Mouse (Mus musculus): Measurements from ENCODE around the gene Troap. TPM values are rescaled to one million over a fixed set of nuclear protein-coding genes. Genes with fewer than 3 reads are reported as not detected.

Troap gene
- not detected for polyA plus RNA-seq (2014; fragmentation: Illumina TruSeq; extraction: RNeasy Lipid Tissue Mini Kit (QIAGEN cat#74804); ENCODE audit: low read depth, low replicate concordance)

GRCm38 (mm10) chr15:99074019-99074599, at the start of gene Troap:
Troap (plus strand) TSS chr15:99074575.

GRCm38 (mm10) chr15:99029619-99030584, 44.5 kb upstream of the Troap start, which contains the start of gene Tuba1c:
Tuba1c (plus strand) TSS chr15:99029891.

GRCm38 (mm10) chr15:99055040-99055439, 19.3 kb upstream of the Troap start, which contains the start of gene Prph:
Prph (plus strand) TSS chr15:99055174.

GRCm38 (mm10) chr15:99087253-99088075, 13.1 kb downstream of the Troap start, which contains the start of gene C1ql4:
C1ql4 (minus strand) TSS chr15:99087817.

GRCm38 (mm10) chr15:99092870-99093269, 18.5 kb downstream of the Troap start, which contains the start of gene Dnajc22:
Dnajc22 (plus strand) TSS chr15:99093170.

GRCm38 (mm10) chr15:99125711-99126080, 51.3 kb downstream of the Troap start, which contains the start of gene Spats2:
Spats2 (plus strand) TSS chr15:99125916.

Other genes with a start within 250 kb of the Troap start
- gene Prkag1, start 243.1 kb upstream of the Troap start, polyA plus RNA-seq (2014; fragmentation: Illumina TruSeq; extraction: RNeasy Lipid Tissue Mini Kit (QIAGEN cat#74804); ENCODE audit: low read depth, low replicate concordance), result 54.5 TPM
- gene Kmt2d, start 203.4 kb upstream of the Troap start, polyA plus RNA-seq (2014; fragmentation: Illumina TruSeq; extraction: RNeasy Lipid Tissue Mini Kit (QIAGEN cat#74804); ENCODE audit: low read depth, low replicate concordance), result 1.3 TPM
- gene Rhebl1, start 180.0 kb upstream of the Troap start, polyA plus RNA-seq (2014; fragmentation: Illumina TruSeq; extraction: RNeasy Lipid Tissue Mini Kit (QIAGEN cat#74804); ENCODE audit: low read depth, low replicate concordance), result 4.1 TPM
- 0.24 TPM for gene Dhh, start 176.0 kb upstream of the Troap start, polyA plus RNA-seq (2014; fragmentation: Illumina TruSeq; extraction: RNeasy Lipid Tissue Mini Kit (QIAGEN cat#74804); ENCODE audit: low read depth, low replicate concordance)
- 4.0 TPM for gene Lmbr1l, start 156.3 kb upstream of the Troap start, polyA plus RNA-seq (2014; fragmentation: Illumina TruSeq; extraction: RNeasy Lipid Tissue Mini Kit (QIAGEN cat#74804); ENCODE audit: low read depth, low replicate concordance)
- gene Tuba1b, start 140.0 kb upstream of the Troap start, polyA plus RNA-seq (2014; fragmentation: Illumina TruSeq; extraction: RNeasy Lipid Tissue Mini Kit (QIAGEN cat#74804); ENCODE audit: low read depth, low replicate concordance), result 20.2 TPM
- not detected for gene Gm49450, start 121.0 kb upstream of the Troap start, polyA plus RNA-seq (2014; fragmentation: Illumina TruSeq; extraction: RNeasy Lipid Tissue Mini Kit (QIAGEN cat#74804); ENCODE audit: low read depth, low replicate concordance)
- gene Tuba1a, start 120.9 kb upstream of the Troap start, polyA plus RNA-seq (2014; fragmentation: Illumina TruSeq; extraction: RNeasy Lipid Tissue Mini Kit (QIAGEN cat#74804); ENCODE audit: low read depth, low replicate concordance), result 20.8 TPM
- 7.2 TPM for gene Tuba1c, start 44.7 kb upstream of the Troap start, polyA plus RNA-seq (2014; fragmentation: Illumina TruSeq; extraction: RNeasy Lipid Tissue Mini Kit (QIAGEN cat#74804); ENCODE audit: low read depth, low replicate concordance)
- not detected for gene Prph, start 19.4 kb upstream of the Troap start, polyA plus RNA-seq (2014; fragmentation: Illumina TruSeq; extraction: RNeasy Lipid Tissue Mini Kit (QIAGEN cat#74804); ENCODE audit: low read depth, low replicate concordance)
- gene C1ql4, start 13.2 kb downstream of the Troap start, polyA plus RNA-seq (2014; fragmentation: Illumina TruSeq; extraction: RNeasy Lipid Tissue Mini Kit (QIAGEN cat#74804); ENCODE audit: low read depth, low replicate concordance), result not detected
- 12.7 TPM for gene Dnajc22, start 18.6 kb downstream of the Troap start, polyA plus RNA-seq (2014; fragmentation: Illumina TruSeq; extraction: RNeasy Lipid Tissue Mini Kit (QIAGEN cat#74804); ENCODE audit: low read depth, low replicate concordance)
- 22.5 TPM for gene Spats2, start 51.3 kb downstream of the Troap start, polyA plus RNA-seq (2014; fragmentation: Illumina TruSeq; extraction: RNeasy Lipid Tissue Mini Kit (QIAGEN cat#74804); ENCODE audit: low read depth, low replicate concordance)
- not detected for gene Kcnh3, start 150.3 kb downstream of the Troap start, polyA plus RNA-seq (2014; fragmentation: Illumina TruSeq; extraction: RNeasy Lipid Tissue Mini Kit (QIAGEN cat#74804); ENCODE audit: low read depth, low replicate concordance)
- 1.3 TPM for gene Mcrs1, start 177.4 kb downstream of the Troap start, polyA plus RNA-seq (2014; fragmentation: Illumina TruSeq; extraction: RNeasy Lipid Tissue Mini Kit (QIAGEN cat#74804); ENCODE audit: low read depth, low replicate concordance)
- gene Prpf40b, start 220.5 kb downstream of the Troap start, polyA plus RNA-seq (2014; fragmentation: Illumina TruSeq; extraction: RNeasy Lipid Tissue Mini Kit (QIAGEN cat#74804); ENCODE audit: low read depth, low replicate concordance), result 2.8 TPM
- gene Fam186b, start 221.3 kb downstream of the Troap start, polyA plus RNA-seq (2014; fragmentation: Illumina TruSeq; extraction: RNeasy Lipid Tissue Mini Kit (QIAGEN cat#74804); ENCODE audit: low read depth, low replicate concordance), result not detected

Data from kidney, adult 10 weeks (tissue).